Mouse (Mus musculus) heart, embryonic 14.5 days (tissue): ENCODE measurements around the gene Vmn2r45. TPM values are rescaled to one million over a fixed set of nuclear protein-coding genes. Genes with fewer than 3 reads are reported as not detected.
"Not testable (repeated sequence)": the region's sequence is repeated elsewhere in the genome, so short reads cannot be mapped to it uniquely, and the experiment has no call there.

Source experiments
- ATAC-seq: fragments of 200-750 bp; cut with Nextera tagmentation; 2 replicates; pipeline ENCODE4 v1.8.0; 2017; ENCODE audit warnings: low read depth, moderate TSS enrichment; ENCODE audit not compliant: insufficient number of reproducible peaks, insufficient read depth, low FRiP score
- H3K27ac ChIP-seq, 2 experiments: fragments of 200-500 bp in 1 of 2; fragments of 300-500 bp in 1 of 2; sonication (generic) in 1 of 2; replicated peaks in 1 of 2; 2 replicates each; pipeline ENCODE4 v1.5.1; 2012 to 2014; ENCODE audit warnings: low read depth in 2 of 2, low read length in 2 of 2, control low read depth in 1 of 2, mild to moderate bottlenecking in 1 of 2, mixed read lengths in 1 of 2; ENCODE audit not compliant: control insufficient read depth in 1 of 2, insufficient read depth in 1 of 2
- H3K27me3 ChIP-seq: fragments of 300-500 bp; sonication (generic); 2 replicates; pipeline ENCODE4 v1.6.1; 2014; ENCODE audit warnings: mild to moderate bottlenecking, low read length, control low read depth; ENCODE audit not compliant: control insufficient read depth, insufficient read depth
- H3K36me3 ChIP-seq: fragments of 300-500 bp; sonication (generic); 2 replicates; pipeline ENCODE4 v1.6.1; 2014; ENCODE audit warnings: mild to moderate bottlenecking, control low read depth, low read length, mixed read lengths; ENCODE audit not compliant: control insufficient read depth, insufficient read depth
- H3K4me1 ChIP-seq, 2 experiments: fragments of 200-500 bp in 1 of 2; fragments of 300-500 bp in 1 of 2; sonication (generic) in 1 of 2; 2 replicates each; pipeline ENCODE4 v1.6.1; 2012 to 2014; ENCODE audit warnings: low read length in 2 of 2, control low read depth in 1 of 2, mixed read lengths in 1 of 2; ENCODE audit not compliant: control insufficient read depth in 2 of 2, insufficient read depth in 2 of 2
- H3K4me2 ChIP-seq: fragments of 300-500 bp; sonication (generic); 2 replicates; pipeline ENCODE4 v1.6.1; 2014; ENCODE audit warnings: mild to moderate bottlenecking, low read length
- H3K4me3 ChIP-seq, 2 experiments: fragments of 200-500 bp in 1 of 2; fragments of 300-500 bp in 1 of 2; sonication (generic) in 1 of 2; 2 replicates each; pipeline ENCODE4 v1.5.1; 2012 to 2014; ENCODE audit warnings: low read length in 2 of 2, mild to moderate bottlenecking in 2 of 2, control low read depth in 1 of 2, low read depth in 1 of 2, moderate library complexity in 1 of 2; ENCODE audit not compliant: control insufficient read depth in 1 of 2, insufficient read depth in 1 of 2
- H3K9ac ChIP-seq: fragments of 300-500 bp; sonication (generic); 2 replicates; pipeline ENCODE4 v1.6.1; 2014; ENCODE audit warnings: mild to moderate bottlenecking, low read length
- H3K9me3 ChIP-seq: fragments of 300-500 bp; sonication (generic); 2 replicates; pipeline ENCODE4 v1.6.1; 2016; ENCODE audit warnings: low read length, control low read depth; ENCODE audit not compliant: control insufficient read depth
- WGBS: fragments of 180-500 bp; shearing (Covaris S2); extraction: QIAGEN DNeasy Blood & Tissue Kit; methylation state at CpG from one replicate; pipeline ENCODE4 v1.1.7; 2014; 5-methylcytosine and 5-hydroxymethylcytosine counted together
- polyA plus RNA-seq: library from polyadenylated mRNA; unstranded; fragments of >200 nt; fragmentation: Nextera tagmentation; extraction: Ambion mirVana; gene quantifications from 2 replicates; pipeline ENCODE4 v1.2.1, GENCODE M21; 2014

Vmn2r45 gene
- not detected in 2 replicates for polyA plus RNA-seq

DNA sequence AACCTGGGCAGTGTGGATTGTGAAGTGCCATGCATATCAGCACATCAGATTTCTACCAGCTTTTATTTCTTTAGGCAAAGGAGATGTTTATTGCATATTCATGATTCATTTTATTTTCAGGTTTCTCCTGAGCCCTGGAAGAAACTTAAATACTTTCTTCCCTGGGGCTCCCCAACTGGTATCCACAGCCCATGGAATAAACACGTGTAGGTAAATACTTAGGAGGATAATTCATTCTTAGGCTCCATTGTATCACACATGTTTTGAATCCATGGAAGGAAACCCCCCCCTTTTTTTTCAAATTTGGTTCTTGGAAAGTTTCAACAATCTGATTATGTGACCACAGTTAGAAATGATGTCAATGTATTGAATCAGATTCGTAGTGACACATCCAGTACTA is at the start of gene Vmn2r45:
Vmn2r45 (minus strand) TSS at position 101 of the 400 bp plus-strand sequence.
- not testable (repeated sequence) for ATAC-seq, H3K9me3 ChIP-seq, H3K4me3 ChIP-seq, H3K36me3 ChIP-seq, H3K27ac ChIP-seq, H3K27me3 ChIP-seq, H3K4me1 ChIP-seq, H3K9ac ChIP-seq, H3K4me2 ChIP-seq
- 52% methylated on average over 1 of the region's 2 CpGs for WGBS

Other genes starting within 250 kb of the Vmn2r45 start
- not detected in 2 replicates for gene Vmn2r43, start 228.5 kb downstream of the Vmn2r45 start, polyA plus RNA-seq
- not detected in 2 replicates for gene Vmn2r44, start 105.7 kb downstream of the Vmn2r45 start, polyA plus RNA-seq